Mouse (Mus musculus): Measurements from ENCODE around the gene Ptprk. TPM values are rescaled to one million over a fixed set of nuclear protein-coding genes. Genes with fewer than 3 reads are reported as not detected.

Gene Ptprk
- polyA plus RNA-seq (2011; ENCODE audit: insufficient read length, low read depth, missing spikeins), result 28.0 and 34.5 TPM in 2 replicates

DNA sequence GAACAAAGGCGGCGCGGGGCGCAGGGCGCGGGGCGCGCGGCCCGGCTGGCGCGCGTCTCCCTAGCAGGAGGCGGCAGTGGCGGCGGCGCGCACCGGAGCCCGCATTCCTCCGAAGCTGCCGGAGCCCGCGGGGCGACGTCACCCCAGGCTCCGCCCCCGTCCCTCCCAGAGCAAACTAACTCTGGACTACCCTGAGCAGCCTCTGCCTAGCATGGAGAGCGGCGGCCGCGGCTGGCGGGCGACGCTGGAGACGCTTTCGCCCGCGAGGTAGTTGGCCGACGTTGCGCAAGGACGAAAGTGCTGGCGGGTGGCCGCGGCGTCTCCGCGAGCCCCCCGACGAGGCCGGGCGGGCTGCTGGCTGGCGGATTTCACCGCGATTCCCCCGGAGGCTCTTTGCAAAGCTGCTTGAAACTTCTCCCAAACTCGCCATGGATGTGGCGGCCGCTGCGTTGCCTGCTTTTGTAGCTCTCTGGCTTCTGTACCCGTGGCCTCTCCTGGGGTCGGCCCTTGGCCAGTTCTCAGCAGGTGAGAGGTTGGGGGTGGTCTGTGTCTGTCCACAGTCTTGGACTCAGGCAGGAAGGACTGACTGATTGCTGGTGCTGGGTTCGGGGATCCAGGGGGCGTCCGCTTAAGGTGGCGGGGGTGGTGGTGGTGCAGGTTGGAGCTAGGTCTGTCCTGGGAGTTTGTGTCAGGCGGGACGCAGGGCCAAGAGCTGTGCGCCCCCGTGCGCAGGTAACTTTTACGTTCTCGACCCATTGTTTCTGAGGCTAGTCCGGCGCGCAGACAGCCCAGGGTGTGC is at the start of gene Ptprk:
Gene Ptprk, plus strand, starts transcription at position 168 of the 799 bp plus-strand sequence.
- peak within 1 kb of the TSS; percentile 93 for H3K4me3 ChIP-seq (ENCODE audit: insufficient read depth, low read length)
- H3K27ac ChIP-seq (ENCODE audit: insufficient read depth, low read length), result peak within 1 kb of the TSS; percentile 28; the same call in 1 of the 2 replicates
- H3K4me1 ChIP-seq (ENCODE audit: control insufficient read depth, insufficient read depth, low read length), result no peaks in the 10 kb centered on the region
- TF ChIP-seq POLR2A (IDR thresholded peaks at IDR 0.05; ENCODE audit: low read depth, low read length) (peak; percentile 81), CTCF (IDR thresholded peaks at IDR 0.05; ENCODE audit: borderline replicate concordance, insufficient read depth, low read length) (0 out of 2 replicates have a peak, but pooled peaks have one; percentile 6)

DNA sequence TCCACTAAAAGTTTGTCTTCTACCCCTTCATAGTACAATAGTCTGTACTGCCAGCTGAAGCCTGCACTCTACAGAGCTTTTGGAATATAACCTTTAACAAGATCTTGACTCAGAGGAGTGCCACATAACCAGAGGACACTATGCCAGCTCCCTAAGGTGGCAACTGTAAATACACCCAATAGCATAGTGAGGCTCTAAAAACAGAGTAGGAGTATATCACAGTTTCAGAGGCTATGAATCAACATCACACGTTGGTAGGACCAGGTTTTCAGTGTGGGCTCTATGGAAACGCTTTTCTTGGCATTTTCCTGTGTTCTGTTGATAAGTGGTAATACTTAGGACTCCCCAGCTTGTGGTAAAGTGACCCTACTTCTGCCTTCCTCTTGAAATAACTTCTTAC is 46.8 kb upstream of the Ptprk start:
- TF ChIP-seq POLR2A (IDR thresholded peaks at IDR 0.05; ENCODE audit: low read depth, low read length), result no peak
- no peak for TF ChIP-seq CTCF (IDR thresholded peaks at IDR 0.05; ENCODE audit: borderline replicate concordance, insufficient read depth, low read length)
- Histone ChIP-seq H3K4me1 (ENCODE audit: control insufficient read depth, insufficient read depth, low read length) (no peaks in the 10 kb centered on the region), H3K27ac (ENCODE audit: insufficient read depth, low read length) (no peak overlapping the region), H3K4me3 (ENCODE audit: insufficient read depth, low read length) (no peak overlapping the region)

DNA sequence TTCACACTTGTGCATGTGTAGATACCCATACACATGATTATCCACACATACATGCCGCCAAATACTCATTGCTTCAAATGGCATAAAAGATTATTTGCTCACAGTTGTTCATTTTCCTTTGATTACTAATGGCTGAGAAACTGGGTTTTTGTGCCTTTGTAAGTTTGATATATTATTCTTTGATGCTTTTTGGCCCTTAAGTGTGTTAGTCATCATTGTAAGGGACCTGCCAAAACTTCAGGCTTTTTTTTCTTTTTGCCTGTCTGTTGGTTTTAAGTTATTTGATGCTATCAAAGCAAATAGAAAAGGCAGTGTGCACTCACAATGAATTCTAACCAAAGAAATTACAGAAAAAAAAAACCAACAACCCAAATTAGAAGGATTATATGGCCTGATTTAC is 38.2 kb upstream of the Ptprk start:
- Histone ChIP-seq H3K27ac (ENCODE audit: insufficient read depth, low read length) (peak overlapping the region; percentile 36), H3K4me1 (ENCODE audit: control insufficient read depth, insufficient read depth, low read length) (0 out of 2 replicates have a peak, but pooled peaks cover 5% of the 10 kb centered on the region), H3K4me3 (ENCODE audit: insufficient read depth, low read length) (no peak overlapping the region)
- TF ChIP-seq POLR2A (IDR thresholded peaks at IDR 0.05; ENCODE audit: low read depth, low read length) (no peak), CTCF (IDR thresholded peaks at IDR 0.05; ENCODE audit: borderline replicate concordance, insufficient read depth, low read length) (no peak)

DNA sequence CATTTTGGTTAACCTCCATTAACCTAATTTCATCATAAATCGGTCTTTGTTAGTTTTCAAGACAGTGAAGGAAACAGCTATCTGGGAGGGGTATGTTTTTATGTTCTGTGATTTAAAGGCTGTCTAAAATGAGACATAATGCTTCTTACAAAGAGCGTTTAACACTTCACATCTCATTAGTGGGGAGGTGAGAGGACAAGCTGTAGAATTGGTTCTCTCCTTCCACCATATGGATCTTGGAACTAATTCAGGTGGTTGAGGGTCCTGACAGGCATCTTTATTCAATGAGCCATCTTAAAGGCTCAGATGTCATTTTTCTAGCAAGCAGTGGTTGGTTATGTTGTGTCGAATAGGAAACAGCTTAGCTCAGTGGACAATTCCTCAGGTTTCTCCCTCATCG is 19.9 kb upstream of the Ptprk start:
- Histone ChIP-seq H3K27ac (ENCODE audit: insufficient read depth, low read length) (no peak overlapping the region), H3K4me3 (ENCODE audit: insufficient read depth, low read length) (no peak overlapping the region), H3K4me1 (ENCODE audit: control insufficient read depth, insufficient read depth, low read length) (no peaks in the 10 kb centered on the region)
- no peak for TF ChIP-seq CTCF (IDR thresholded peaks at IDR 0.05; ENCODE audit: borderline replicate concordance, insufficient read depth, low read length)
- no peak for TF ChIP-seq POLR2A (IDR thresholded peaks at IDR 0.05; ENCODE audit: low read depth, low read length)

GRCm38 (mm10) chr10:28059222-28059621 is 15.4 kb upstream of the Ptprk start:
- TF ChIP-seq POLR2A (IDR thresholded peaks at IDR 0.05; ENCODE audit: low read depth, low read length) (no peak), CTCF (IDR thresholded peaks at IDR 0.05; ENCODE audit: borderline replicate concordance, insufficient read depth, low read length) (no peak)
- Histone ChIP-seq H3K27ac (ENCODE audit: insufficient read depth, low read length) (no peak overlapping the region), H3K4me1 (ENCODE audit: control insufficient read depth, insufficient read depth, low read length) (no peaks in the 10 kb centered on the region), H3K4me3 (ENCODE audit: insufficient read depth, low read length) (no peak overlapping the region)

- no peak for TF ChIP-seq POLR2A (IDR thresholded peaks at IDR 0.05; ENCODE audit: low read depth, low read length)
- TF ChIP-seq CTCF (IDR thresholded peaks at IDR 0.05; ENCODE audit: borderline replicate concordance, insufficient read depth, low read length), result no peak
- Histone ChIP-seq H3K4me3 (ENCODE audit: insufficient read depth, low read length) (no peak overlapping the region), H3K27ac (ENCODE audit: insufficient read depth, low read length) (no peak overlapping the region), H3K4me1 (ENCODE audit: control insufficient read depth, insufficient read depth, low read length) (no peaks in the 10 kb centered on the region)
These were observed 6.6 kb upstream of the Ptprk start for GRCm38 (mm10) chr10:28067997-28068396.

DNA sequence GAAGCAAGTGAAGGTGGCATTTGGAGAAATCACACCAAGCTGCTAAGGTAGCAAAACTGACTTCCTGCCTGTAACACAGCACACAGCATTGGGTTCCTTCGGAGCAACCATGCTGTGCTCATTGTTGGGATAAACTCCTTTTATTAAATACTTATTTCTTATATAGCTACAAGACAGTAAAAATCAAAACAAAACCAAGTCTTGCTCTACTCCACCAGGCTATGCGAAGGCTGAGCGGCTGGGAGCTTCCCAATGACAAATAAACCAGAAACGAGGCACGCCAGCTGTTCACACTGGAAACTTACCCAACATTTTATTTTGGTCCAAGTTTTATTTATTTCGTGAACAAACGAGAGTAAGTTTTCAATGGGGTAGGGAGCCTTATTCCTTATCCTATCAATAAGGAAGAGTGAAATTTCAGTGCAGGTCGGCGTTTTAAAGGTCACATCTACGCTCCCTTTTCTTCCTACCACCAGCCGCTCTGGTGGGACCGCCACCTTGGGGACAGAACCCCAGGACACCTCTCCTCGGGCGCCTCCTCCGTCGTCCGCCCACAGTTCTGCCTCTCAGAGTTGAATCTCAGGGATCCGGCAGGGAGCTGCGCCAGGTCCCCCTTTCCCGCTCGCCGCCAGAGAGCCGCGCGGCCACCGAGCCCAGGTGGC is 498 bp upstream of the Ptprk start:
- Histone ChIP-seq H3K4me3 (ENCODE audit: insufficient read depth, low read length) (peak overlapping the region; percentile 93), H3K4me1 (ENCODE audit: control insufficient read depth, insufficient read depth, low read length) (no peaks in the 10 kb centered on the region), H3K27ac (ENCODE audit: insufficient read depth, low read length) (peak overlapping the region; percentile 28; the same call in 1 of the 2 replicates)
- TF ChIP-seq CTCF (IDR thresholded peaks at IDR 0.05; ENCODE audit: borderline replicate concordance, insufficient read depth, low read length), result no peak
- TF ChIP-seq POLR2A (IDR thresholded peaks at IDR 0.05; ENCODE audit: low read depth, low read length), result no peak

DNA sequence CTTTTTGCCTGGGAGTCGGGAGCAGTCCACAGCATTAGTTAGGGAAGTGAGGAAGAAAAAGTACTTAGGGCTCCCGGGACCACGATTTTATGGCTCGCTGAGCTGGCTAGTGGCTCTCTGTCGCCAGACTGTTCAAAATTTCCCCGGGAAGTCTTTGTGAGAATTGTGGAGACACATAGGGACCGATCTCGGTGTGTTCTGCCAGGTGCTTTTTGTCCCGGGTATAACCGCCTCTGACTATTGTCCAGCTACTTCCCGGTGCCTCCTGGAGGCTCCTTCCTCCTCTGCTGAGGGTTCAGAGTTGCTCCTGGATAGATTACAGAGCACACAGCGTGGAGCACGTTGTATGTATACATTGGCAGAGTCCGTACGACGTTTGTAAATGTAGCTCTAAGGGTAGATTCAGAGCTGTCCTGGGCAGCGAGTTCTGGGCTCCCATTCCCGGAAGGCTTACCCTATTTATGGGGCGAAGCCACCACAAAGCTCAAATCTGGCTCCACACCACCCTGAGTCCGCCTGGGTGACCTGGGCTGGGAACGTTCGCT is 943 bp downstream of the Ptprk start:
- H3K4me1 ChIP-seq (ENCODE audit: control insufficient read depth, insufficient read depth, low read length), result no peaks in the 10 kb centered on the region
- peak overlapping the region; percentile 93 for H3K4me3 ChIP-seq (ENCODE audit: insufficient read depth, low read length)
- H3K27ac ChIP-seq (ENCODE audit: insufficient read depth, low read length), result no peak overlapping the region
- TF ChIP-seq POLR2A (IDR thresholded peaks at IDR 0.05; ENCODE audit: low read depth, low read length) (no peak), CTCF (IDR thresholded peaks at IDR 0.05; ENCODE audit: borderline replicate concordance, insufficient read depth, low read length) (no peak)

DNA sequence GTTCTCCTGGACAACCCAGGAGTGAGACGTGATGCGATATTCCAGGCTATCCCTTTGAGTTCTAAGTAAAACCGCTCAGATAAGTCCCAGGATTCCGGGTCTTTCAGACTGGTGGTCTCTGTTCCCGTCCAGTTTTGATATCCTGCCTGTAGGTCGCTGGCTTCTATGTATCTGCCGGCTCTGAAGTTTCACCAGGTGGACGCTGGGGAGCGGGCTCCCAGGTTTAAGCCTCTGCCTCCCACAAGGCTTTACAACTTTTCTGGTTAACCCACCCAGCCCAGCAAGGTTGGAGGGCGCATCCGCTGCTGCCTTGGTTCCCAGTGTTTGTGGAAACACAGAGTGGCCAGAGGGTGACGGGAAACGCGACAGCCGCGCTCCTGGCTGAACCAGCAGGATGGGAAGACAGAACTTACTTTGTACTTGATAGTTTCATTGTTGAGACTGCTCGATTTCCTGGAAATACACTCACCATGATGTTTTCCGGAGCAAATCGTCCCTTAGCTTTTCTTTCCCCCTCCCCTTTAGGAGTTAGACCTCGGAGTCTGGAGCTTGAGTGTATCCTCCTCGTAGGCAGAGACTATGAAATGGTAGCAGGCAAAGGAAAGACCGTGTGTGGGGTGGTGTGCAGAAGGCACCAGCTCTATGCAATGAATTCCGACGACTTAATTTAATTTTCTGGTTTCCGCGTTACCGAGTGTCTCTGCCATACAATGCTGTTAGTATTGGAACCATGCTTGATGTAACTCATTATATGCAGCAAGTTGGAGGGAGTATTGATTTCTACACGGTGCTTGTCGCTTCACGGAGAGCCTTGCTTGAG is 1.6 kb downstream of the Ptprk start:
- no peak for TF ChIP-seq POLR2A (IDR thresholded peaks at IDR 0.05; ENCODE audit: low read depth, low read length)
- no peak for TF ChIP-seq CTCF (IDR thresholded peaks at IDR 0.05; ENCODE audit: borderline replicate concordance, insufficient read depth, low read length)
- Histone ChIP-seq H3K4me1 (ENCODE audit: control insufficient read depth, insufficient read depth, low read length) (no peaks in the 10 kb centered on the region), H3K4me3 (ENCODE audit: insufficient read depth, low read length) (peak overlapping the region; percentile 93), H3K27ac (ENCODE audit: insufficient read depth, low read length) (no peak overlapping the region)

All from embryonic fibroblast, embryonic 13.5 days (primary cell).